In genomic region chr15:3233837-3234551, GRCm38 (mm10) we compare ENCODE assay signal across 13 mouse cellular contexts. TPM values are rescaled to one million over a fixed set of nuclear protein-coding genes. Genes with fewer than 3 reads are reported as not detected.
A peak's percentile ranks its signal among the peaks of the same experiment; 100 is the strongest.
DNase-seq lines count a peak whose midpoint lies in the region; ATAC-seq and TF ChIP-seq lines count a peak whose summit lies in the region.
"Had no signal": no experiment of that assay in that cellular context is flagged by ENCODE, and none has a peak within 500 bp of the region (broad histone marks: within the 10 kb centered on the region; RNA-seq: fewer than 3 reads in every experiment).

No protein-coding gene starts in this region.

- no peak overlapping the region for H3K9ac ChIP-seq in liver, postnatal 0 days (replicated peaks)
- H3K9ac ChIP-seq in midbrain, embryonic 15.5 days = no peak overlapping the region
- H3K9ac ChIP-seq: intestine, embryonic 15.5 days had no signal

- peak; percentile 13 for DNase-seq in layer of hippocampus, adult 11-12 months (ENCODE audit: low spot score)
- DNase-seq in layer of hippocampus, adult 9-10 months (ENCODE audit: low spot score) = no peak
- peak; percentile 7 for DNase-seq in thymus, postnatal 25 days
- DNase-seq in thymus, postnatal 36 days = no peak
- peak; percentile 21 for DNase-seq in liver, postnatal 0 days
- no peak for DNase-seq in cerebellum, postnatal 36 days
- no peak for DNase-seq in cerebellum, adult 9-10 months
- DNase-seq: gastrocnemius, postnatal 25 days; kidney, postnatal 4 days; retina, postnatal 1 day had no signal

- no peak for TF ChIP-seq EP300 in liver, postnatal 0 days (IDR thresholded peaks at IDR 0.05; ENCODE audit: low read depth)

- peaks cover 43% of the 10 kb centered on the region for H3K4me1 ChIP-seq in liver, postnatal 0 days (ENCODE audit: insufficient read depth)
- H3K4me1 ChIP-seq in midbrain, embryonic 15.5 days = no peaks in the 10 kb centered on the region

- peak; percentile 20; the same call in 1 of the 2 replicates for ATAC-seq in liver, postnatal 0 days
- ATAC-seq in midbrain, embryonic 15.5 days (replicated peaks) = no peak
- ATAC-seq: intestine, embryonic 15.5 days had no signal

- WGBS in liver, postnatal 0 days (ENCODE audit: insufficient replicate concordance) = 54% methylated on average over 3 of the region's 3 CpGs
- WGBS in midbrain, embryonic 15.5 days = 94% methylated on average over 3 of the region's 3 CpGs

- no peaks in the 10 kb centered on the region for H3K36me3 ChIP-seq in liver, postnatal 0 days (replicated peaks; ENCODE audit: insufficient read depth, low read length)
- no peaks in the 10 kb centered on the region for H3K36me3 ChIP-seq in midbrain, embryonic 15.5 days (replicated peaks)
- H3K36me3 ChIP-seq: intestine, embryonic 15.5 days had no signal

- H3K9me3 ChIP-seq in liver, postnatal 0 days (ENCODE audit: low read length) = no peaks in the 10 kb centered on the region
- no peaks in the 10 kb centered on the region for H3K9me3 ChIP-seq in midbrain, embryonic 15.5 days
- H3K9me3 ChIP-seq: intestine, embryonic 15.5 days had no signal

- no peak for TF ChIP-seq CTCF in liver, postnatal 0 days (IDR thresholded peaks at IDR 0.05; ENCODE audit: low read depth)

- H3K4me3 ChIP-seq in liver, postnatal 0 days (ENCODE audit: low read depth, low read length) = no peak overlapping the region
- no peak overlapping the region for H3K4me3 ChIP-seq in midbrain, embryonic 15.5 days
- H3K4me3 ChIP-seq: intestine, embryonic 15.5 days; myocyte had no signal

- H3K27me3 ChIP-seq in liver, postnatal 0 days (ENCODE audit: insufficient read depth, low read length) = no peaks in the 10 kb centered on the region
- H3K27me3 ChIP-seq in midbrain, embryonic 15.5 days (replicated peaks) = no peaks in the 10 kb centered on the region
- H3K27me3 ChIP-seq: intestine, embryonic 15.5 days had no signal

- peak overlapping the region; percentile 67 for H3K27ac ChIP-seq in liver, postnatal 0 days (ENCODE audit: low read depth)
- H3K27ac ChIP-seq in midbrain, embryonic 15.5 days = no peak overlapping the region
- H3K27ac ChIP-seq: intestine, embryonic 15.5 days had no signal

- H3K4me2 ChIP-seq in liver, postnatal 0 days (ENCODE audit: low read depth, low read length) = peak overlapping the region; percentile 38; the same call in 1 of the 2 replicates
- H3K4me2 ChIP-seq in midbrain, embryonic 15.5 days = no peak overlapping the region
- H3K4me2 ChIP-seq: intestine, embryonic 15.5 days had no signal

RNA-seq across cellular contexts. Expression of gene Selenop, which starts 34.4 kb away (rescaled TPM):
- 4,176 and 4,221 TPM in 2 replicates for polyA plus RNA-seq in liver, postnatal 0 days (2015; fragmentation: Nextera tagmentation; extraction: Ambion mirVana)
- polyA plus RNA-seq in midbrain, embryonic 15.5 days (2015; fragmentation: Nextera tagmentation; extraction: Ambion mirVana) = 104 and 122 TPM in 2 replicates

Comparison
In these comparisons a context has a peak if more than half of its experiments do, and no peak if none do; other contexts are left out.
1. DNase-seq: peak in layer of hippocampus, adult 11-12 months (single experiment), thymus, postnatal 25 days (single experiment) and liver, postnatal 0 days (single experiment); none in layer of hippocampus, adult 9-10 months (single experiment), thymus, postnatal 36 days (0 of 2), cerebellum, postnatal 36 days (0 of 2) and cerebellum, adult 9-10 months (single experiment).
2. RNA of gene Selenop, which starts 34.4 kb away (polyA plus RNA-seq): 4,176 to 4,221 TPM in liver, postnatal 0 days; 104 to 122 TPM in midbrain, embryonic 15.5 days; every median in the first group is over 10 times any median in the second.